Mouse (Mus musculus): Measurements from ENCODE around the gene 1700021F05Rik.

1700021F05Rik gene

GRCm38 (mm10) chr10:43540442-43541152 is at the start of gene 1700021F05Rik:
Gene 1700021F05Rik, minus strand, starts transcription at chr10:43540994.
- DNase-seq (ENCODE audit: low spot score): peak; percentile 87

- no peak for DNase-seq (ENCODE audit: low spot score)
Measured at GRCm38 (mm10) chr10:43588470-43589177, 47.8 kb upstream of the 1700021F05Rik start.

- no peak for DNase-seq (ENCODE audit: low spot score)
Measured at GRCm38 (mm10) chr10:43584538-43584937, 43.7 kb upstream of the 1700021F05Rik start.

DNA sequence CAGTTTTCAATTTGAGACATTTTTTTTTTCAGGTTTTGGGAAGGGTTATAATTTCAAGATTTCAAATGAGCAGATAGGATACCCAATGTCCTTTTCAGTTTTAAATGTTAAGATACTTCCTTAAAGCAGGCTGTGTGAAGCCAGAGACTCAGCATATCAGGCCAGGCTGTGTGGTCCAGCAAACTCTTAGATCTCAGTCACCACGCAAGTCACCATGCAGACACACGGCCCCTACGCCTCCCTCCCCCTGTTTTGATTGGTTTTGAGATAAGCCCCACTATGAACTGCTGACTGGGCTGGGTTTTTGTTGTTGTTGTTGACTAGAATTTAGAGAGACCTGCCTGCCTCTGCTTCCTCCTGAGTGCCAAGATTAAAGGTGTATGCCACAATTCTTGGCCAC is 40.5 kb upstream of the 1700021F05Rik start:
- no peak for DNase-seq (ENCODE audit: low spot score)

DNA sequence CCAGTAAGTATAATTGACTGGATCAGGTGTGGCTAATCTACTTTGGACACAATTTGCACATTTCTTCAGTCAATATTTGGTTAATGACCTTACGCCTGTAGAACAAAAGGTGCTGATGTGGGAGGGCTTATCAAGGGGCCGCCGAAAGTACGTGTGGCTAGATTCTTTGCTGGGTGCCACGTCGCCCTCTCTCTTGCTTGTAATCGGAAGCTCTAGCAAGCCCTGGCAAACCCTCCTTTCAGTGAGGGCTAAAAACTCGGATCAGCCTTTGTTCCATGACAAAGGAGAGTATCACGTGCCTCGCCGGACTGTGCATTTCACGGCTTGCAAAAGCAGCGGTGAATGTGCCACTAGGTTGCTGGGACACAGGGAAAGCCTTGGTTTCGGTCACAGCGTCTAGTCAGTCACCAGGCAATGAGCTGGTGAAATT is 39.9 kb upstream of the 1700021F05Rik start:
- no peak for DNase-seq (ENCODE audit: low spot score)

- no peak for DNase-seq (ENCODE audit: low spot score)
Measured at GRCm38 (mm10) chr10:43579381-43580261, 38.8 kb upstream of the 1700021F05Rik start.

DNA sequence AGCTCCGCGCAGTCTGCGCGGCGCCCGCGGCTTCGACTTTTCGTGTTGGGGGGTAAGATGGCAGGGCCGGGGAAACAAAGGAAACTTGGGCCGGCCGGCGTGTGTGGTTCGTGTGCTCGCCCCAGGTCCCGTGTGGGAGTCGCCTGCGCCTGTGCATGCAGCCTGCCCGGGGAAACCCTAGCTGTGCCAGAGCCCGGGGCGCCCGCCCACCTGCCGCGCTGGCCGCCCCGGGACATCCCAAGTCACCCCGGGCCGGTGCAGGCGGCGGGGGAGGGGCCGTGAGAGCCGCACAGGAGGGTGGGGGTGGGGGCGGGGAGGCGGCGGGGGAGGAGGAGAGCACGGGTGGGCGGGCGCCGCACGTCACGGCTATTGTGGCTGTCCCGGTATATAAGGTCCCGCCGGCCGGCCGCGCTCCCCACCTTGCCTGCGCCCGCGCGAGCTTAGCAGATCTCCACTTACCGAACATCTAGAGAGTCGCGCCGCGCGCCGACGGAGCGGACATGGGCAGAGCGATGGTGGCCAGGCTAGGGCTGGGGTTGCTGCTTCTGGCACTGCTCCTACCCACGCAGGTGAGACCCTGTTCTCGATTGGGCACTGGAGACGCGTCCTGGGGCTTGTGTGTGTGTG is 38.1 kb upstream of the 1700021F05Rik start:
- DNase-seq (ENCODE audit: low spot score): peak; percentile 54

DNA sequence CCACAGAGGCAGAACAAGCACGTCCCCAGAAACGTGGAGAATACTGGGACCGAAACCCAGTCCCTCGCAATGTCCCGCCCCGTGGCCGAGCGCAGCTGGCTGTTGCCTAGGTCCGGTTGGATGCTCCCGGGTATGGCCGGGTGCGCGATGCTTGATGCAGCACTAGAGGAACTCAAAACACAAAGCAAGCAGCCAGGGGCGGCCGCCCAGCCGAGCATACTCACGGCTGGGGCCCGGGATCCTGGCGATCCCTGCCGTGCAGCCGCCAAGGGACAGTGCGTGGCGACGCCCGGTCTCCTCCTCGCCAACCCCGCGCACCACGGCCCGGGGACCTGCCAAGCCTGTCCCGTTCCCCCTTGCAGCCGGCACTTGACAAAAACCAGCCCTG is 37.6 kb upstream of the 1700021F05Rik start:
- DNase-seq (ENCODE audit: low spot score): no peak

GRCm38 (mm10) chr10:43577997-43578331 is 37.2 kb upstream of the 1700021F05Rik start, which contains the start of gene Cd24a:
Gene Cd24a, plus strand, starts transcription at chr10:43578284.
- no peak for DNase-seq (ENCODE audit: low spot score)

DNA sequence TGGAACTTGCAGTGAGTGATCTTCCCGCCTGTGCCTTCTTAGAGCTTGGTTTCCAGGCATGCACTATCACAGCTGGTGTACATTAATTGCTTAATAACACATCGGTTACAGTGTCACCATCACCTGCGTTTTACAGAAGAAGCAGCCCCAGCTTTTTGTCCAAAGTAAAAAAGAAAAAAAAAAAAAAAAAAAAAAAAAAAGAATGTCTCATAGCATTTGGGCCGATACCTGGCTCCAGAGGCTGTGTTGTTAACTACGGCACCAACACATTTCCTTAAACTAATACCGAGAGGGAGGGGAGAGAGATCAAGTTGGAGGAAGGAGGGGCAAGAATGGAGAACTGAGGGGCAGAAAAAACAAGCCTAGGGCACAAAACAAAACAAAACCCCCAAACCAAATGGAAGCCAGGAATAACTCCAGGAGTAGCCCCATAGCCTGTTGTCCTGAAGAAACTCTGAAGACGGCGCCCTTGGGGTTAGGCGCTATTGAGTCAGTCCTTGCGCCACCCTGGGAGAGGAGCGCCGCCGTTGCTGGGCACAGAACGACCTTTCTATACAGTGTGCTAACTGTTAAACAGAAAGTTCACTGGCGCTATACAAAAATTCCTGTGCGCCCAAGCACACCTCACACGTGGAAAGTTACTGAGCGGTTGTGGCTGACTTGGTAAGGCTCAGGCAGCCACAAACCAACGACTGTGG is 36.7 kb upstream of the 1700021F05Rik start:
- DNase-seq (ENCODE audit: low spot score): no peak

GRCm38 (mm10) chr10:43574956-43575355 is 34.2 kb upstream of the 1700021F05Rik start:
- peak; percentile 40 for DNase-seq (ENCODE audit: low spot score)

DNA sequence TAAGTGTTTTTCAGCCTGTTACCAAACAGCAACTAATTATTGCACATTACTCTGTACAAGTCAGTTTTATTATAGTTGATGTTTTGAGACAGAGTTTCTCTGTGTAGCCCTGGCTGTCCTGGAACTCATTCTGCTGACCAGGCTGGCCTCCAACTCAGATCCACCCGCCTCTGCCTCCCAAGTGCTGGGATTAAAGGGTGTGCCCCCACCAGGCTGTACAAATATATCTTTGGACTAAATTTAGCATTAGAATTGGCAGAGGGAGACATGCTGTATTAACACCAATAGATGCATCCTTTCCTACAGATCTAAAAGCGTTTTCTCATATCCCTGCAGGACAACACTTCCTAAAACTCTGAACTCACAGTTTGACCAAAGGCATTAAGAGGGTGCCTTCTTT is 33.6 kb upstream of the 1700021F05Rik start:
- DNase-seq (ENCODE audit: low spot score): no peak

DNA sequence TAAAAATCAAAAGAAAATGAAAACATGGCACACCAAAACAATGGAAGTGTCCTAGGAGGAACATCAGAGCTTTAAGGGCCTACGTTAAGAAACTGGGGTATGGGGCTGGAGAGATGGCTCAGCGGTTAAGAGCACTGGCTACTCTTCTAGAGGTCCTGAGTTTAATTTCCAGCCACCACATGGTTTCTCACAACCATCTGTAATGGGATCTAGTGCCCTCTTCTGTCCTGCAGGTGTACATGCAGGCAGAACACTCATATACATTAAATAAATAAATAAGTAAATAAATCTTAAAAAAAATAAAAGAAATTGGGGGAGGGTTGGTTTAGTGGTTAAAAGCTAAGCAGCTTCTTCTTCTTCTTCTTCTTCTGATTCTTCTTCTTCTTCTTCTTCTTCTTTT is 20.5 kb upstream of the 1700021F05Rik start:
- no peak for DNase-seq (ENCODE audit: low spot score)

DNA sequence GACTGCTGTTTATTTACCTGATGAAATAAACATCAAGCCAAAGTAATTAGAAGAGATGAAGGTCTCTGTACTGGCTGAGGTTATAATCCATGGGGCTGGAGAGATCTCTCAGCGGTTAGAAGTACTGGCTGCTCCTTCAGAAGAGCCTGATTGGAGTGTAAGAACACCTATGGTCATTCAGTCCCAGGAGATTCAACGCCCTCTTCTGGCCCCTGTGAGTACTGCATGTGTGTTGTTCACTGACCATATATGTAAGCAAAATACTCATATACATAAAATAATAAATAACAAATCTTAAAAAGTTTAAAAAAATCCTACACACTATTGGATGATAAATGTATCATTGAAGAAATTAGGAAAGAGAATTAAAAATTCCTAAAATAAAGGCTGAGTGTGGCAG is 20.0 kb upstream of the 1700021F05Rik start:
- DNase-seq (ENCODE audit: low spot score): no peak

GRCm38 (mm10) chr10:43559313-43559712 is 18.5 kb upstream of the 1700021F05Rik start:
- DNase-seq (ENCODE audit: low spot score): no peak

- no peak for DNase-seq (ENCODE audit: low spot score)
Measured at GRCm38 (mm10) chr10:43557630-43558165, 16.9 kb upstream of the 1700021F05Rik start.

DNA sequence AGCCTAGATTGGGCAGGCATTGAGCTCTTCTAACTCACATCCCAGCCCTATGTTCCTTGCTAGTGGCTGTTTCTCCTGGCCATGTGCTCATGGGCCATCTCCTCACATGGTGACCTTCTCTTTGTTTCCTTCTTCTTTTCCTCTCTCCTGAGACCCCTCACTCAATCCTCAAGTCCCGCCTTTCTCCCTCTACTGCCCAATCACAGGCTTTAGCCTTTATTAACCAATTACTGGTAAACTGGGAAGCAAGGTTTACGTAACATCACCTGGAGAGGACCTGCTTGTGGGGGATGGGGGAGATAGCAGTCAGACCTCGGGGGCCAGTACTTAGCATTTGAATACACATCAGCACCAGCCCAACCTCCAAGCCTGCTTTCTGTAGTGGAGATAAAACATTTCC is 10.6 kb upstream of the 1700021F05Rik start:
- DNase-seq (ENCODE audit: low spot score): no peak

DNA sequence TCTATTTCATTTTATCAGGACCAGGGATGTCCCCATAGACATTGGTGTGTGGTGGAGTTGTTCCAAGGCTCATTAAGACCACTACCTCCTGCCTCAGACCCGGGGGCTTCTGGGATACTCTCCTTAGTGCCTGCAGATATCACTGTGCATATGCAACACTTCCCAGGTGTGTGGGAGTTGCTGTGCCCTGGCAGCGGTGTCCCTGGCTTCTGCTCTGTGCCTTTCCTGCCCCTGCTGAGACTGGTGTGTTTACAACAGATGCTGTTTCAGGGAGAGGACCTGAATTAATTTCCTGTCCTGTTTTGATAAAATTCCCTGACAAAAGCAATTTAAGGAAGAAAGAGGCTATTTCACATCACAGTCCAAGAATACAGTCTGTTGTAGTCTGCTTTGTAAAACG is 10.1 kb upstream of the 1700021F05Rik start:
- no peak for DNase-seq (ENCODE audit: low spot score)

DNA sequence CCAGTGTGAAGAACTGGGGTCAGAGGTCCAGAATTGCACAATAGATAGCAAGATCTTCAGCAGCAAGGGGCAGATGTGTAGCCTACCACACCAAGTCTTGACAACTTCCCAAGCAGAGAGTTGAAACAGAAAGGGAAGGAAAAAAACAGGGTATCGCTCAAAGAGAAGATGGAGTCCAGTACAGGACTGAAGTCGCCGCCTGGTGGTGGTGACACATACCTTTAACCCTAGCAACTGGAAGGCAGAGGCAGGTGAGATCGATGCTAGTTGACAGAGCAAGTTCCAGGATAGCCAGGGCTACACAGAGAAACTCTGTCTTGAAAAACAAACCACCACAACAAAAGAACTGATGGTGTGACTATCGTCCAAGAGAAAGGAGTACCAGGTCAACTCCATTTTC is 8.6 kb upstream of the 1700021F05Rik start:
- no peak for DNase-seq (ENCODE audit: low spot score)

- no peak for DNase-seq (ENCODE audit: low spot score)
Measured at GRCm38 (mm10) chr10:43541153-43541544, 355 bp upstream of the 1700021F05Rik start.

- DNase-seq (ENCODE audit: low spot score): no peak
Measured at GRCm38 (mm10) chr10:43539746-43540310, 966 bp downstream of the 1700021F05Rik start.
